Mouse (Mus musculus): Measurements from ENCODE around the gene Tmem40. TPM values are rescaled to one million over a fixed set of nuclear protein-coding genes. Genes with fewer than 3 reads are reported as not detected.

Gene Tmem40
- total and polyA plus RNA-seq, 3 experiments: 0.92 to 2.4 TPM; not detected in 1

- Histone ChIP-seq H3K27ac (no peak overlapping the region), H3K27me3 (ENCODE audit: control insufficient read depth, insufficient read depth, low read length) (no peaks in the 10 kb centered on the region), H3K9ac (ENCODE audit: low read depth, low read length) (no peak overlapping the region), H3K4me1 (ENCODE audit: control insufficient read depth, insufficient read depth, low read length) (peaks cover 10% of the 10 kb centered on the region), H3K36me3 (ENCODE audit: control insufficient read depth, insufficient read depth, low read length) (no peaks in the 10 kb centered on the region), H3K79me2 (replicated peaks; ENCODE audit: control insufficient read depth, insufficient read depth, low read length) (no peaks in the 10 kb centered on the region), H3K4me3 (no peak overlapping the region)
- 67% methylated on average over 1 of the region's 1 CpGs for WGBS
- TF ChIP-seq CTCF (IDR thresholded peaks at IDR 0.05) (peak; percentile 61), POLR2A (IDR thresholded peaks at IDR 0.05; ENCODE audit: insufficient read depth, low read depth, low read length) (no peak)
- intact Hi-C loops (cut with DNase I): loop anchor here (5.0 kb wide), 1 partner anchor 75 kb away; no protein-coding TSS in a partner anchor
- no peak for DNase-seq
Measured at GRCm38 (mm10) chr6:115772604-115773003, 10.4 kb upstream of the Tmem40 start.

- Histone ChIP-seq H3K79me2 (replicated peaks; ENCODE audit: control insufficient read depth, insufficient read depth, low read length) (no peaks in the 10 kb centered on the region), H3K27ac (no peak overlapping the region), H3K4me3 (no peak overlapping the region), H3K9ac (ENCODE audit: low read depth, low read length) (no peak overlapping the region), H3K36me3 (ENCODE audit: control insufficient read depth, insufficient read depth, low read length) (no peaks in the 10 kb centered on the region), H3K27me3 (ENCODE audit: control insufficient read depth, insufficient read depth, low read length) (no peaks in the 10 kb centered on the region), H3K4me1 (ENCODE audit: control insufficient read depth, insufficient read depth, low read length) (peaks cover 13% of the 10 kb centered on the region)
- WGBS: 77% methylated on average over 6 of the region's 6 CpGs
- intact Hi-C loops (cut with DNase I): loop anchor here (5.0 kb wide), 1 partner anchor 75 kb away; no protein-coding TSS in a partner anchor
- TF ChIP-seq CTCF (IDR thresholded peaks at IDR 0.05) (no peak), POLR2A (IDR thresholded peaks at IDR 0.05; ENCODE audit: insufficient read depth, low read depth, low read length) (no peak), EP300 (IDR thresholded peaks at IDR 0.05; ENCODE audit: insufficient read depth, low read depth, low read length) (no peak)
- no peak for DNase-seq
Measured at GRCm38 (mm10) chr6:115772201-115772600, 10.0 kb upstream of the Tmem40 start.

- Histone ChIP-seq H3K27me3 (ENCODE audit: control insufficient read depth, insufficient read depth, low read length) (no peaks in the 10 kb centered on the region), H3K79me2 (replicated peaks; ENCODE audit: control insufficient read depth, insufficient read depth, low read length) (no peaks in the 10 kb centered on the region), H3K9ac (ENCODE audit: low read depth, low read length) (no peak overlapping the region), H3K27ac (no peak overlapping the region), H3K4me1 (ENCODE audit: control insufficient read depth, insufficient read depth, low read length) (peaks cover 10% of the 10 kb centered on the region), H3K36me3 (ENCODE audit: control insufficient read depth, insufficient read depth, low read length) (no peaks in the 10 kb centered on the region), H3K4me3 (no peak overlapping the region)
- 49% methylated on average over 4 of the region's 4 CpGs for WGBS
- intact Hi-C loops (cut with DNase I): loop anchor here (2.0 to 5.0 kb wide), 2 partner anchors 44 to 74 kb away; no protein-coding TSS in a partner anchor
- DNase-seq: no peak
- no peak for TF ChIP-seq EP300 (IDR thresholded peaks at IDR 0.05; ENCODE audit: insufficient read depth, low read depth, low read length)
- no peak for TF ChIP-seq POLR2A (IDR thresholded peaks at IDR 0.05; ENCODE audit: insufficient read depth, low read depth, low read length)
- TF ChIP-seq CTCF (IDR thresholded peaks at IDR 0.05): no peak
Measured at GRCm38 (mm10) chr6:115770852-115771251, 8.6 kb upstream of the Tmem40 start.

- Histone ChIP-seq H3K27me3 (ENCODE audit: control insufficient read depth, insufficient read depth, low read length) (no peaks in the 10 kb centered on the region), H3K36me3 (ENCODE audit: control insufficient read depth, insufficient read depth, low read length) (no peaks in the 10 kb centered on the region), H3K4me1 (ENCODE audit: control insufficient read depth, insufficient read depth, low read length) (peaks cover 11% of the 10 kb centered on the region), H3K4me3 (no peak overlapping the region), H3K79me2 (replicated peaks; ENCODE audit: control insufficient read depth, insufficient read depth, low read length) (no peaks in the 10 kb centered on the region), H3K27ac (no peak overlapping the region), H3K9ac (ENCODE audit: low read depth, low read length) (no peak overlapping the region)
- intact Hi-C loops (cut with DNase I): loop anchor here (2.0 to 5.0 kb wide), 2 partner anchors 43 to 73 kb away; no protein-coding TSS in a partner anchor
- TF ChIP-seq POLR2A (IDR thresholded peaks at IDR 0.05; ENCODE audit: insufficient read depth, low read depth, low read length): no peak
- peak; percentile 52 for TF ChIP-seq CTCF (IDR thresholded peaks at IDR 0.05)
- TF ChIP-seq EP300 (IDR thresholded peaks at IDR 0.05; ENCODE audit: insufficient read depth, low read depth, low read length): no peak
- no peak for DNase-seq
- 78% methylated on average over 20 of the region's 20 CpGs for WGBS
Measured at GRCm38 (mm10) chr6:115770059-115770670, 8.0 kb upstream of the Tmem40 start.

GRCm38 (mm10) chr6:115768207-115768606, 6.0 kb upstream of the Tmem40 start:
- H3K4me1 ChIP-seq (ENCODE audit: control insufficient read depth, insufficient read depth, low read length): peaks cover 10% of the 10 kb centered on the region
- no peak for TF ChIP-seq EP300 (IDR thresholded peaks at IDR 0.05; ENCODE audit: insufficient read depth, low read depth, low read length)
- no peaks in the 10 kb centered on the region for H3K36me3 ChIP-seq (ENCODE audit: control insufficient read depth, insufficient read depth, low read length)
- H3K27ac ChIP-seq: peak overlapping the region; percentile 26; the same call in 1 of the 2 replicates
- no peaks in the 10 kb centered on the region for H3K79me2 ChIP-seq (replicated peaks; ENCODE audit: control insufficient read depth, insufficient read depth, low read length)
- 55% methylated on average over 4 of the region's 4 CpGs for WGBS
- H3K27me3 ChIP-seq (ENCODE audit: control insufficient read depth, insufficient read depth, low read length): no peaks in the 10 kb centered on the region
- no peak overlapping the region for H3K4me3 ChIP-seq
- no peak for DNase-seq
- no peak overlapping the region for H3K9ac ChIP-seq (ENCODE audit: low read depth, low read length)
- intact Hi-C loops (cut with DNase I): no loop called here

GRCm38 (mm10) chr6:115767357-115767756, 5.1 kb upstream of the Tmem40 start:
- H3K27ac ChIP-seq: no peak overlapping the region
- 52% methylated on average over 9 of the region's 9 CpGs for WGBS
- no peak overlapping the region for H3K9ac ChIP-seq (ENCODE audit: low read depth, low read length)
- TF ChIP-seq POLR2A (IDR thresholded peaks at IDR 0.05; ENCODE audit: insufficient read depth, low read depth, low read length) (no peak), EP300 (IDR thresholded peaks at IDR 0.05; ENCODE audit: insufficient read depth, low read depth, low read length) (no peak), CTCF (IDR thresholded peaks at IDR 0.05) (no peak)
- H3K79me2 ChIP-seq (replicated peaks; ENCODE audit: control insufficient read depth, insufficient read depth, low read length): no peaks in the 10 kb centered on the region
- DNase-seq: no peak
- H3K4me1 ChIP-seq (ENCODE audit: control insufficient read depth, insufficient read depth, low read length): peaks cover 10% of the 10 kb centered on the region
- no peaks in the 10 kb centered on the region for H3K27me3 ChIP-seq (ENCODE audit: control insufficient read depth, insufficient read depth, low read length)
- H3K36me3 ChIP-seq (ENCODE audit: control insufficient read depth, insufficient read depth, low read length): no peaks in the 10 kb centered on the region
- H3K4me3 ChIP-seq: no peak overlapping the region
- intact Hi-C loops (cut with DNase I): no loop called here
